ENCODE assay signal across 14 mouse cellular contexts in the genomic region with DNA sequence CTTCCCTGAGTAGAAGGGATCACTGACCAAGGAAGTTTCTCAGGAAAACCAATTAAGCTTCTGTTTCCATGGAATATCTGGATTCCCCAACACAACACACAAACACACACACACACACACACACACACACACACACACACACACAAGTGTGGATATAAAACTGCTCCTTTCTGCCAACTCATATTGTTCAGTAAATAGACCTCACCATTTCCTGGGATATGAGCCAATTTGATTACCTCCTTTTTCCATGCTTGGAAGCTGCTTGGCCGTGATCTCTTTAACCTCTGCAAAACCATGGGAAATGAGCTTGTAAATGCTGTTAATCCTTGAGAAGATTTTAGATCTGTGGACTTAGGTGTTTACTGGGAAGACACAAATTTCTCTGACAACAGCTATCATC.
DNase-seq lines count a peak whose midpoint lies in the region.
"Had no signal": no experiment of that assay in that cellular context is flagged by ENCODE, and none has a peak within 500 bp of the region (broad histone marks: within the 10 kb centered on the region; RNA-seq: fewer than 3 reads in every experiment).

No protein-coding gene starts in this region.

- H3K4me3 ChIP-seq in heart, embryonic 10.5 days: no peak overlapping the region
- no peak overlapping the region for H3K4me3 ChIP-seq in hindbrain, embryonic 10.5 days
- H3K4me3 ChIP-seq: hindbrain, embryonic 15.5 days; limb, embryonic 15.5 days; neural tube, embryonic 12.5 days had no signal

- no peaks in the 10 kb centered on the region for H3K36me3 ChIP-seq in heart, embryonic 10.5 days
- no peaks in the 10 kb centered on the region for H3K36me3 ChIP-seq in hindbrain, embryonic 10.5 days
- H3K36me3 ChIP-seq: hindbrain, embryonic 15.5 days; limb, embryonic 15.5 days; neural tube, embryonic 12.5 days had no signal

- WGBS in heart, embryonic 10.5 days: 59% methylated on average over 1 of the region's 1 CpGs
- WGBS in large intestine, adult 2 months: 11% methylated on average over 1 of the region's 1 CpGs
- 90% methylated on average over 1 of the region's 1 CpGs for WGBS in hindbrain, embryonic 10.5 days

- H3K27ac ChIP-seq in heart, embryonic 10.5 days: no peak overlapping the region
- H3K27ac ChIP-seq in hindbrain, embryonic 10.5 days: no peak overlapping the region
- H3K27ac ChIP-seq: hindbrain, embryonic 15.5 days; limb, embryonic 15.5 days; neural tube, embryonic 12.5 days had no signal

- no peaks in the 10 kb centered on the region for H3K27me3 ChIP-seq in heart, embryonic 10.5 days (ENCODE audit: insufficient read depth, poor library complexity, severe bottlenecking)
- H3K27me3 ChIP-seq in hindbrain, embryonic 10.5 days (ENCODE audit: insufficient read depth, poor library complexity, severe bottlenecking): no peaks in the 10 kb centered on the region
- H3K27me3 ChIP-seq: CH12.LX; hindbrain, embryonic 15.5 days; limb, embryonic 15.5 days; neural tube, embryonic 12.5 days had no signal

- H3K4me1 ChIP-seq in heart, embryonic 10.5 days: no peaks in the 10 kb centered on the region
- no peaks in the 10 kb centered on the region for H3K4me1 ChIP-seq in hindbrain, embryonic 10.5 days (replicated peaks)
- H3K4me1 ChIP-seq: hindbrain, embryonic 15.5 days; limb, embryonic 15.5 days; neural tube, embryonic 12.5 days had no signal

- intact Hi-C loops in left cerebral cortex, postnatal 25 days (cut with DNase I): no loop called here

- no peaks in the 10 kb centered on the region for H3K9me3 ChIP-seq in heart, embryonic 10.5 days
- H3K9me3 ChIP-seq in hindbrain, embryonic 10.5 days: no peaks in the 10 kb centered on the region
- H3K9me3 ChIP-seq: hindbrain, embryonic 15.5 days; limb, embryonic 15.5 days; neural tube, embryonic 12.5 days had no signal

- DNase-seq in heart, adult 11 months: peak; percentile 90
- DNase-seq in heart, embryonic 10.5 days (ENCODE audit: low spot score): no peak
- DNase-seq in Muller cell, postnatal 12 days (ENCODE audit: inconsistent ontology term): peak; percentile 63
- DNase-seq in heart, adult 9 months (ENCODE audit: low spot score in 2 of 2): peak; percentile 57 to 64
- DNase-seq in large intestine, adult 2 months (ENCODE audit: low read depth, low spot score): peak; percentile 67
- DNase-seq in left cerebral cortex, adult 18-20 months (ENCODE audit: low spot score in 2 of 2): no peak
- DNase-seq in hindbrain, embryonic 10.5 days (ENCODE audit: low spot score): no peak
- no peak for DNase-seq in left cerebral cortex, postnatal 25 days (ENCODE audit: low spot score in 2 of 2)
- DNase-seq: cerebellum, adult 2 months; kidney, postnatal 10 days had no signal

Comparison
In these comparisons a context has a peak if more than half of its experiments do, and no peak if none do; other contexts are left out.
1. DNase-seq: peak in heart, adult 11 months (single experiment), Muller cell, postnatal 12 days (single experiment), heart, adult 9 months (2 of 2) and large intestine, adult 2 months (single experiment); none in heart, embryonic 10.5 days (single experiment), left cerebral cortex, adult 18-20 months (0 of 2), hindbrain, embryonic 10.5 days (single experiment) and left cerebral cortex, postnatal 25 days (0 of 2).